Mouse (Mus musculus) right cerebral cortex, postnatal 36 days (tissue): ENCODE measurements around the gene Gm3194.
"Not testable (repeated sequence)": the region's sequence is repeated elsewhere in the genome, so short reads cannot be mapped to it uniquely, and the experiment has no call there.

ENCODE experiments used
- DNase-seq, 2 experiments: peaks; one replicate each; pipeline ENCODE4 v3.0.0; 2022; ENCODE audit warnings: low spot score in 2 of 2, mixed read lengths in 1 of 2

The Gm3194 gene

DNA sequence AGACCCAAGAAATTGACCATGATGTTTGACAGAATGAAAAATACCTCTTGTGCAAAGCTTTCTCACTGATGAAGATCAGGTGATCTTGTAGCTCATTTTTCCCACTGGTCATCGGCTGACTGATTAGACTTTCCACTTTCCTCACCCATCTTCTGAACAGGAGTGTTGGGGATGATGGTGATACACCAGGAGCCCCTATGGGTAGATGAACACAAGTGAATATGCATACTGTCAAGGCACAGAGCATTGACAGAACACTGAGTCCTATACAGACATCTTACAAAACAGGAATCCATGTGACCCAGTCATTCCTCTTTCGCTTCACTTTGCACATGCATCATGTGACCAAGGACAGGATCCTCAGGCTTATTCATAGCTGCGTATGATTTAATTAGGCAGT, at the start of gene Gm3194:
Gene Gm3194 (minus strand): TSS at position 101 of the 400 bp plus-strand sequence.
- not testable (repeated sequence) for DNase-seq

DNA sequence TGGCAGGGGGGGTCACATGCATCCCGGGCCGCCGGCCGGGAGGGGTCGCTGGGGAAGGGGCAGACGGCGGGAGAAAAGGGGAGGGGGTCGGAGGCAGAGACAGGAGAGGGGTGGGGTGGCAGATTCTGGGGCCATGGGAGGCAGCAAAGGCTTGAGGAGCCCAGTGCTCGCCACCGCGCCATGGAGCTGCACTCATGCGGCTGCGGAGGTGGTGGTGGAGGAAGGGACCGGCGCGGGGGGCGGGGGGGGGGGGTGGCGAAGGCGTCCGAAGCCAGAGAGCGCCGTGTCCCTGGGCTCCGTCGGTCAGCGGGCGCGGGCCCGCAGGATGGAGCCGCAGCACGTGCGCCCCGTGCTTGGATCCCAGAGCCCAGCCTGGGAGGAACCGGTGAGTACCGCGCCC, 46.1 kb upstream of the Gm3194 start, which contains the start of gene Gm3488:
Gene Gm3488 (plus strand): TSS at position 301 of the 400 bp plus-strand sequence.
- DNase-seq = not testable (repeated sequence)

DNA sequence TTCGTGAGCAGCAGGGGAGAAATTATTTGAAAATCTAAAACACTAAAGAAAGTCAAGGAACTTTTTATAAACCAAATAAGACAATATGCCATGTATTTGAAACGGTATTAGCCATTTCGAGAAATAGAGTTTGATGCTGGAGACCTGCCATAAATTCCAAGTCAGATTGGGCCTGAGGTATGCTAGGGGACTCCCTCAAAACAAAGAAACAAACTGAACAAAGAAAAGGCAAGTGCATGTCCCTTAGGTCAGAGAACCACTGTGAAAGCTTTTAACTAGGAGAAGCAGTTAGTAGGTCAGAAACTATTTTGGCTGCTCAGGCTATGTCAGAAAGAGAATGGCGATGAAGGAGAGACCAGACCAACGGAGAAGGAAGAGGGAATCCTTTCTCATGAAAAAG, 28.6 kb upstream of the Gm3194 start, which contains the start of gene Gm3187:
Gene Gm3187 (plus strand): TSS at position 301 of the 400 bp plus-strand sequence.
- not testable (repeated sequence) for DNase-seq

DNA sequence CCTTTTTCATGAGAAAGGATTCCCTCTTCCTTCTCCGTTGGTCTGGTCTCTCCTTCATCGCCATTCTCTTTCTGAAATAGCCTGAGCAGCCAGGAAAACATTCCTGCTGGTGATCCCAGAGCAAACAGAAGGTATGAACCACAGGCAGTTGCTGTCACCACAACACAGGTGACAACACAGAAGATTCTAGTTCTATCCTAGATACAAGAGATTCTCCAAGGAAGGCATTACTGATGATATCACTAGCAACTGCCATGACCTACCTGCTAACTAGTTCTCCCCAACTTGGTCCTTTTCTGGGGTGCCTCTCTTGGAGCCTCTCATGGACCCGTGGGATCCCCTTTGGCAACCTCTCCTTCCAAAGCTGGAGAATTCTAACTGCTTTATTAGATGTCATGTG, 22.5 kb upstream of the Gm3194 start, which contains the start of gene Gm8246:
Gene Gm8246 (minus strand): TSS at position 101 of the 400 bp plus-strand sequence.
- DNase-seq = not testable (repeated sequence)

DNA sequence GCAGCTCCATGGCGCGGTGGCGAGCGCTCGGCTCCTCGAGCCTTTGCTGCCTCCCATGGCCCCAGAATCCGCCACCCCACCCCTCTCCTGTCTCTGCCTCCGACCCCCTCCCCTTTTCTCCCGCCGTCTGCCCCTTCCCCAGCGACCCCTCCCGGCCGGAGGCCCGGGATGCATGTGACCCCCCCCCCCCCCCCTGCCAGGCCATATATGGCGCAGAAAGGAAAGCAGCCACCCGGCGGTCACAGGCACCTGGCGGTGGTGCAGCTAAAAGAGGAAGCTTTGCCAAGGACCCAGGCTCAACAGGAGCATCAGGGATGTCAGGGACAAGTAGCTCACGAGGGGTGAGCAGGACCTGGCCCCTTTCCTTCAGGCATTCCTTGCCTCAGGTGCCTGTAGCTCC, 5.2 kb upstream of the Gm3194 start:
- DNase-seq = not testable (repeated sequence)

DNA sequence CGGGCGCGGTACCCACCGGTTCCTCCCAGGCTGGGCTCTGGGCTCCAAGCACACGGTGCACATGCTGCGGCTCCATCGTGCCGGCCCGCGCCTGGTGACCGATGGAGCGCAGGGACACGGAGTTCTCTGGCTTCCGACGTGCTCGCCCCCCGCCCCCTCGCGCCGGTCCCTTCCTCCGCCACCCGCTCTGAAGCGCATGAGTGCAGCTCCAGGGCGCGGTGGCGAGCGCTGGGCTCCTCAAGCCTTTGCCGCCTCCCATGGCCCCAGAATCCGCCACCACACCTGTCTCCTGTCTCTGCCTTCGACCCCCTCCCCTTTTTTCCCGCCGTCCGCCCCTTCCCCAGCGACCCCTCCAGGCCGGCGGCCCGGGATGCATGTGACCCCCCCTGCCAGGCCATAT, 66.3 kb downstream of the Gm3194 start, which contains the start of gene Gm3500:
Gene Gm3500 (minus strand): TSS at position 101 of the 400 bp plus-strand sequence.
- DNase-seq = not testable (repeated sequence)
